Mouse (Mus musculus): ENCODE data around the gene Lrrc57. TPM values are rescaled to one million over a fixed set of nuclear protein-coding genes. Genes with fewer than 3 reads are reported as not detected.
"Not testable (repeated sequence)": the region's sequence is repeated elsewhere in the genome, so short reads cannot be mapped to it uniquely, and the experiment has no call there.

Lrrc57 gene
- total RNA-seq, 1 experiment from 2014 or later: 29.7 TPM

GRCm38 (mm10) chr2:120616279-120617163, 7.2 kb upstream of the Lrrc57 start:
- ATAC-seq (ENCODE audit: extremely low read depth, insufficient number of reproducible peaks, low FRiP score, poor library complexity, severe bottlenecking): no peak

- no peak for ATAC-seq (ENCODE audit: extremely low read depth, insufficient number of reproducible peaks, low FRiP score, poor library complexity, severe bottlenecking)
These were observed 3.2 kb downstream of the Lrrc57 start for GRCm38 (mm10) chr2:120606021-120606690.

GRCm38 (mm10) chr2:120599506-120599905, 9.8 kb downstream of the Lrrc57 start:
- ATAC-seq (ENCODE audit: extremely low read depth, insufficient number of reproducible peaks, low FRiP score, poor library complexity, severe bottlenecking): no peak

- no peak for ATAC-seq (ENCODE audit: extremely low read depth, insufficient number of reproducible peaks, low FRiP score, poor library complexity, severe bottlenecking)
These were observed 11.6 kb downstream of the Lrrc57 start for GRCm38 (mm10) chr2:120597734-120598133.

GRCm38 (mm10) chr2:120592227-120592626, 17.1 kb downstream of the Lrrc57 start:
- ATAC-seq (ENCODE audit: extremely low read depth, insufficient number of reproducible peaks, low FRiP score, poor library complexity, severe bottlenecking): no peak

GRCm38 (mm10) chr2:120589759-120590158, 19.6 kb downstream of the Lrrc57 start:
- no peak for ATAC-seq (ENCODE audit: extremely low read depth, insufficient number of reproducible peaks, low FRiP score, poor library complexity, severe bottlenecking)

- peak; percentile 96 for ATAC-seq (ENCODE audit: extremely low read depth, insufficient number of reproducible peaks, low FRiP score, poor library complexity, severe bottlenecking)
These were observed 31.0 kb downstream of the Lrrc57 start for GRCm38 (mm10) chr2:120578286-120578685.

GRCm38 (mm10) chr2:120577799-120578198, 31.5 kb downstream of the Lrrc57 start:
- ATAC-seq (ENCODE audit: extremely low read depth, insufficient number of reproducible peaks, low FRiP score, poor library complexity, severe bottlenecking): no peak

GRCm38 (mm10) chr2:120575978-120576377, 33.3 kb downstream of the Lrrc57 start:
- no peak for ATAC-seq (ENCODE audit: extremely low read depth, insufficient number of reproducible peaks, low FRiP score, poor library complexity, severe bottlenecking)

GRCm38 (mm10) chr2:120575121-120575520, 34.2 kb downstream of the Lrrc57 start:
- ATAC-seq (ENCODE audit: extremely low read depth, insufficient number of reproducible peaks, low FRiP score, poor library complexity, severe bottlenecking): no peak

- ATAC-seq (ENCODE audit: extremely low read depth, insufficient number of reproducible peaks, low FRiP score, poor library complexity, severe bottlenecking): not testable (repeated sequence)
These were observed 37.2 kb downstream of the Lrrc57 start for GRCm38 (mm10) chr2:120572161-120572560.

GRCm38 (mm10) chr2:120571081-120571480, 38.2 kb downstream of the Lrrc57 start:
- ATAC-seq (ENCODE audit: extremely low read depth, insufficient number of reproducible peaks, low FRiP score, poor library complexity, severe bottlenecking): no peak

- ATAC-seq (ENCODE audit: extremely low read depth, insufficient number of reproducible peaks, low FRiP score, poor library complexity, severe bottlenecking): peak; percentile 15; the same call in 1 of the 2 replicates
These were observed 41.5 kb downstream of the Lrrc57 start for GRCm38 (mm10) chr2:120567798-120568320.

- ATAC-seq (ENCODE audit: extremely low read depth, insufficient number of reproducible peaks, low FRiP score, poor library complexity, severe bottlenecking): peak; percentile 61
These were observed 42.2 kb downstream of the Lrrc57 start, which contains the start of gene Snap23 for GRCm38 (mm10) chr2:120566886-120567797. Gene Snap23, plus strand, starts transcription at chr2:120567671.

- no peak for ATAC-seq (ENCODE audit: extremely low read depth, insufficient number of reproducible peaks, low FRiP score, poor library complexity, severe bottlenecking)
These were observed 44.0 kb downstream of the Lrrc57 start for GRCm38 (mm10) chr2:120565363-120565762.

- ATAC-seq (ENCODE audit: extremely low read depth, insufficient number of reproducible peaks, low FRiP score, poor library complexity, severe bottlenecking): not testable (repeated sequence)
These were observed 44.7 kb downstream of the Lrrc57 start for GRCm38 (mm10) chr2:120564548-120565188.

- ATAC-seq (ENCODE audit: extremely low read depth, insufficient number of reproducible peaks, low FRiP score, poor library complexity, severe bottlenecking): peak; percentile 81
These were observed 45.9 kb downstream of the Lrrc57 start, which contains the start of gene Zfp106 for GRCm38 (mm10) chr2:120563235-120563990. Gene Zfp106, minus strand, starts transcription at chr2:120563843.

Measured in neutrophil, adult 5-6 weeks (primary cell).